Mouse (Mus musculus): Measurements from ENCODE around the gene Eid3. TPM values are rescaled to one million over a fixed set of nuclear protein-coding genes. Genes with fewer than 3 reads are reported as not detected.
A peak's percentile ranks its signal among the peaks of the same experiment; 100 is the strongest.

The Eid3 gene
- polyA plus RNA-seq, 1 experiment from 2014 or later: 0.12 TPM

DNA sequence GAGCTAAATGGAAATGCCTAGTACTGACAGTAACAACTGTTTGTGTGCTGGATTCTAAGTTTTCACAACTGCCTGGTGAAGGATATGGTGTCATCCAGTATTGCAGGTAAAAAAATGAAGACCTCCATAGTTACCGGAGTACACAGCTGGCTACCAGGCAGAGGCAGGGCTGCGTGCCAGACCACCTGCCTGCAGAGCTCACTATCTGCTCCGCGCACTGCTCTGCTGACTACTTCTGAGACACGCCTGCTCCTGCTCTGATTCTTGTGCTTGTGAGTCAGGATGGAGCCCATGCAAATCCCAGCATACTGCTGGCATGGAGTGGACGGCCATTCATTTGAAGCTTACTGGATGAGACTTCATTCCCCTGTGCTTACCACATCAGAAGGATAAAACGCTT is 2.6 kb upstream of the Eid3 start:
- peaks cover 29% of the 10 kb centered on the region for H3K4me1 ChIP-seq
- peaks cover 33% of the 10 kb centered on the region for H3K36me3 ChIP-seq
- H3K27me3 ChIP-seq: no peaks in the 10 kb centered on the region
- no peak overlapping the region for H3K27ac ChIP-seq
- no peak overlapping the region for H3K4me3 ChIP-seq
- H3K9ac ChIP-seq: no peak overlapping the region
- 59% methylated on average over 7 of the region's 7 CpGs for WGBS
- H3K4me2 ChIP-seq: no peak overlapping the region
- H3K9me3 ChIP-seq: no peaks in the 10 kb centered on the region
- ATAC-seq (ENCODE audit: insufficient number of reproducible peaks, low FRiP score, low TSS enrichment, low read depth): no peak

- no peak overlapping the region for H3K27ac ChIP-seq
- no peaks in the 10 kb centered on the region for H3K27me3 ChIP-seq
- 91% methylated on average over 18 of the region's 18 CpGs for WGBS
- ATAC-seq (ENCODE audit: insufficient number of reproducible peaks, low FRiP score, low TSS enrichment, low read depth): no peak
- no peak overlapping the region for H3K4me3 ChIP-seq
- no peaks in the 10 kb centered on the region for H3K9me3 ChIP-seq
- H3K9ac ChIP-seq: no peak overlapping the region
- H3K36me3 ChIP-seq: peaks cover 43% of the 10 kb centered on the region
- H3K4me2 ChIP-seq: no peak overlapping the region
- H3K4me1 ChIP-seq: peaks cover 20% of the 10 kb centered on the region
Observed at GRCm38 (mm10) chr10:82866832-82867231, 406 bp downstream of the Eid3 start.

- peaks cover 39% of the 10 kb centered on the region for H3K36me3 ChIP-seq
- WGBS: 76% methylated on average over 6 of the region's 6 CpGs
Observed at GRCm38 (mm10) chr10:82868418-82869086, 2.1 kb downstream of the Eid3 start.

GRCm38 (mm10) chr10:82875446-82875845 is 9.0 kb downstream of the Eid3 start:
- ATAC-seq (ENCODE audit: insufficient number of reproducible peaks, low FRiP score, low TSS enrichment, low read depth): no peak
- H3K27me3 ChIP-seq: no peaks in the 10 kb centered on the region
- H3K4me3 ChIP-seq: no peak overlapping the region
- WGBS: 89% methylated on average over 10 of the region's 10 CpGs
- no peak overlapping the region for H3K9ac ChIP-seq
- H3K9me3 ChIP-seq: no peaks in the 10 kb centered on the region
- peaks cover 5% of the 10 kb centered on the region; the same call in 1 of the 2 replicates for H3K4me1 ChIP-seq
- H3K27ac ChIP-seq: no peak overlapping the region
- peaks cover 46% of the 10 kb centered on the region for H3K36me3 ChIP-seq
- no peak overlapping the region for H3K4me2 ChIP-seq

More at GRCm38 (mm10) chr10:82868418-82869086, 2.1 kb downstream of the Eid3 start:
- H3K4me2 ChIP-seq: no peak overlapping the region
- H3K9ac ChIP-seq: no peak overlapping the region
- no peak overlapping the region for H3K27ac ChIP-seq
- peaks cover 10% of the 10 kb centered on the region; the same call in 1 of the 2 replicates for H3K4me1 ChIP-seq
- no peaks in the 10 kb centered on the region for H3K27me3 ChIP-seq
- no peak overlapping the region for H3K4me3 ChIP-seq
- no peaks in the 10 kb centered on the region for H3K9me3 ChIP-seq
- ATAC-seq (ENCODE audit: insufficient number of reproducible peaks, low FRiP score, low TSS enrichment, low read depth): no peak

- Histone ChIP-seq H3K4me3 (no peak overlapping the region), H3K27me3 (no peaks in the 10 kb centered on the region), H3K9me3 (no peaks in the 10 kb centered on the region), H3K27ac (no peak overlapping the region), H3K4me2 (no peak overlapping the region), H3K4me1 (peaks cover 5% of the 10 kb centered on the region; the same call in 1 of the 2 replicates), H3K9ac (no peak overlapping the region), H3K36me3 (peaks cover 49% of the 10 kb centered on the region)
- ATAC-seq (ENCODE audit: insufficient number of reproducible peaks, low FRiP score, low TSS enrichment, low read depth): 0 out of 2 replicates have a peak, but pooled peaks have one; percentile 14
- WGBS: 76% methylated on average over 16 of the region's 16 CpGs
Observed at GRCm38 (mm10) chr10:82876076-82876796, 9.8 kb downstream of the Eid3 start.

DNA sequence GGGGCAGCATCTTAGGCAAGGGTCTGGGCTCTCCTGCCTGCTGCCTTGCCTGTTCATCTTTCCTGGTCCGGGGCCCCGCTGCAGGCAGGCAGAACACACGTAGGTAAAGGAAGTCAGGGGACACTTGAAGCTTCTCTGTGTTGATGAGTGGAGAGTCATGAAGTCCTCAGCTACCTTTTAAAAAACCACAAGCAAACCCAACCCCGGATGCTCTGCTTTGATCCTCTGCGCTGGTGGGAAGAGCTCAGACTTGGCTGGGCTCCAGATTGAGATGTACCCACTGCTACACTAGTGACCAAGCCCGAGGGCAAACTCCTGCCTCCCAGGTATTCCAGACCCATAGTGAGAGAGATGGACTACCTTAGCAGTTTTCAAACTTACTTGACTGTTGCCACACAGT is 20.9 kb downstream of the Eid3 start:
- H3K36me3 ChIP-seq: peaks cover 74% of the 10 kb centered on the region
- no peaks in the 10 kb centered on the region for H3K9me3 ChIP-seq
- H3K4me2 ChIP-seq: no peak overlapping the region
- no peak overlapping the region for H3K4me3 ChIP-seq
- WGBS: 89% methylated on average over 6 of the region's 6 CpGs
- H3K4me1 ChIP-seq: peaks cover 6% of the 10 kb centered on the region
- no peaks in the 10 kb centered on the region for H3K27me3 ChIP-seq
- ATAC-seq (ENCODE audit: insufficient number of reproducible peaks, low FRiP score, low TSS enrichment, low read depth): no peak
- H3K27ac ChIP-seq: no peak overlapping the region
- no peak overlapping the region for H3K9ac ChIP-seq

- no peak overlapping the region for H3K4me3 ChIP-seq
- ATAC-seq (ENCODE audit: insufficient number of reproducible peaks, low FRiP score, low TSS enrichment, low read depth): no peak
- H3K4me2 ChIP-seq: no peak overlapping the region
- H3K36me3 ChIP-seq: peaks cover 73% of the 10 kb centered on the region
- 83% methylated on average over 8 of the region's 8 CpGs for WGBS
- H3K4me1 ChIP-seq: peaks cover 6% of the 10 kb centered on the region
- H3K27ac ChIP-seq: no peak overlapping the region
- H3K9me3 ChIP-seq: no peaks in the 10 kb centered on the region
- no peak overlapping the region for H3K9ac ChIP-seq
- no peaks in the 10 kb centered on the region for H3K27me3 ChIP-seq
Observed at GRCm38 (mm10) chr10:82888576-82888975, 22.1 kb downstream of the Eid3 start.

GRCm38 (mm10) chr10:82889447-82889973 is 23.1 kb downstream of the Eid3 start:
- Histone ChIP-seq H3K27ac (0 out of 2 replicates have a peak overlapping the region, but pooled peaks have one; percentile 38), H3K9me3 (no peaks in the 10 kb centered on the region), H3K9ac (no peak overlapping the region), H3K4me3 (no peak overlapping the region), H3K27me3 (no peaks in the 10 kb centered on the region), H3K4me1 (peaks cover 6% of the 10 kb centered on the region), H3K4me2 (no peak overlapping the region), H3K36me3 (peaks cover 68% of the 10 kb centered on the region)
- WGBS: 45% methylated on average over 9 of the region's 9 CpGs
- no peak for ATAC-seq (ENCODE audit: insufficient number of reproducible peaks, low FRiP score, low TSS enrichment, low read depth)

DNA sequence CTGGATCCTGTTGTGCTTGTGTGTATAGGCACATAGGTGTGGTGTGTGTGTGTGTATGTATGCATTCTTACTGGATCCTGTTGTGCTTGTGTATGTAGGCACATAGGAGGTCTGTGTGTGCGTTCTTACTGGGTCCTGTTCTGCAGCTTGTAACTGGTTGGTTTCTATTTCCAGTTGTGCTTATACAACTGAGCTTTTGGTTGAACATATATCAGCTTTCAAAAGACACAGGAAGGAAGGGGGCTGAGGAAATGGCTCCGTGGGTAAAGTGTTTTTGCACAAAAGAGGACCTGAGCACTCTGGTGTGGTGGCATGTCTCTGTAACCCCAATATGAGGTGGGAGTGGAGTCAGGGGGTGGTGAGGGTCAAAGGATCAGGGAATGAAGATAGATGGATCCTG is 24.5 kb downstream of the Eid3 start:
- Histone ChIP-seq H3K9ac (no peak overlapping the region), H3K4me2 (no peak overlapping the region), H3K27ac (no peak overlapping the region), H3K9me3 (no peaks in the 10 kb centered on the region), H3K4me3 (no peak overlapping the region), H3K36me3 (peaks cover 65% of the 10 kb centered on the region), H3K27me3 (no peaks in the 10 kb centered on the region), H3K4me1 (peaks cover 6% of the 10 kb centered on the region)
- 75% methylated on average over 2 of the region's 2 CpGs for WGBS
- ATAC-seq (ENCODE audit: insufficient number of reproducible peaks, low FRiP score, low TSS enrichment, low read depth): no peak

GRCm38 (mm10) chr10:82891427-82891826 is 25.0 kb downstream of the Eid3 start:
- no peak for ATAC-seq (ENCODE audit: insufficient number of reproducible peaks, low FRiP score, low TSS enrichment, low read depth)
- WGBS: 69% methylated on average over 7 of the region's 7 CpGs

GRCm38 (mm10) chr10:82892442-82893055 is 26.1 kb downstream of the Eid3 start:
- Histone ChIP-seq H3K9ac (no peak overlapping the region), H3K4me1 (peaks cover 6% of the 10 kb centered on the region), H3K27me3 (no peaks in the 10 kb centered on the region), H3K36me3 (peaks cover 67% of the 10 kb centered on the region), H3K4me3 (no peak overlapping the region), H3K27ac (no peak overlapping the region), H3K9me3 (no peaks in the 10 kb centered on the region), H3K4me2 (no peak overlapping the region)
- 86% methylated on average over 9 of the region's 9 CpGs for WGBS
- no peak for ATAC-seq (ENCODE audit: insufficient number of reproducible peaks, low FRiP score, low TSS enrichment, low read depth)

More at GRCm38 (mm10) chr10:82891427-82891826, 25.0 kb downstream of the Eid3 start:
- Histone ChIP-seq H3K27ac (no peak overlapping the region), H3K4me2 (no peak overlapping the region), H3K4me1 (peaks cover 6% of the 10 kb centered on the region), H3K27me3 (no peaks in the 10 kb centered on the region), H3K9me3 (no peaks in the 10 kb centered on the region), H3K4me3 (no peak overlapping the region), H3K9ac (no peak overlapping the region), H3K36me3 (peaks cover 65% of the 10 kb centered on the region)
